Mouse (Mus musculus) adrenal gland (tissue): ENCODE measurements around the gene Hba-x.
"Not testable (repeated sequence)": the region's sequence is repeated elsewhere in the genome, so short reads cannot be mapped to it uniquely, and the experiment has no call there.

Source experiments
- intact Hi-C: fragments of 180-260 bp; cut with DNase I; formaldehyde crosslinking; loops from one replicate; pipeline ENCODE4 v1.15.1; 2025

The Hba-x gene

DNA sequence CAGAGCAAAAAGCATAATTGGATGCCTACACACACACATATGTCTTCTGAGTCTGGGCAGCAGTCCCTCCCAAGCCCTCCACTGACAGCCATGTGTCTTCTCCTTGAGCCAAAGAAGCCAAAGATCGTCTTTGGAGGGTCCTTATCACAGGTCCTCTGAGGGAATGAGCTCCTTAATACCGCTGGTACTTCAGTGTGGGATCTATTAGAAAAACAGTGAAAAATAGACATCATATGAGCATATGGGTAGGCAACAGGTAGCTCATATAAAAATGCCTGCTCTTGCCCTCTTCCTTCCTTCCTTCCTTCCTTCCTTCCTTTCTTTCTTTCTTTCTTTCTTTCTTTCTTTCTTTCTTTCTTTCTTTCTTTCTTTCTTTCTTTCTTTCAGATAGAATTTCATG, 8.4 kb downstream of the Hba-x start:
- intact Hi-C loops, result not testable (repeated sequence)

DNA sequence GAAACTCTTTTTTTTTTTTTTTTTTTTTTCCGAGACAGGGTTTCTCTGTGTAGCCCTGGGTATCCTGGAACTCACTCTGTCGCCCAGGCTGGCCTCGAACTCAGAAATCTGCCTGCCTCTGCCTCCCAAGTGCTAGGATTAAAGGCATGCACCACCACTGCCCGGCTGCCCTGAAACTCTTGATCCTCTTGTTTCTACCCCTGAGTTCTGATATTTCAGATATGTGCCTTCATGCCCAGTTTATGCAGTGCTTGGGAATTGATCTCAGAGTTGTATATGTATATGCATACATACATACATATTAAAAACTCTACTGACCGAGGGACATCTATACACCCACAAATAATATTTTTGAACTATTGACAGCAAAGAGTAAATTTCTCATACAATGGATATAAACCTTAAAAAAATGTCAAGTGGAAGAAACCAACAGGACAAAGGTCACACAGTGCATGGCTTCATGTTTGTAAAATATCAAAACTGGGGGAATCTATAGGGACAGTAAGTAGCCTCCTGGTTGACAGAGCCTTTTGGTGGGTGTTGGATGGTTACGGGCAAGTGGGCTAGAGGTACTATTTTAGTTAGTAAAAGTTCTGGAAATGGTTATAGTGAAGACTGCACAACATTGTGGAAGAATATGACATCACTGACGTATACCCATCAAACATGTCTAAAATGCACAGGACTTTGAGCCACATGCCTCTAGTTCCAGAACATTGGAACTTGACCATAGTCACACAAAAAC, 9.0 kb downstream of the Hba-x start:
- intact Hi-C loops, result loop anchor here (5.0 kb wide), 1 partner anchor 103 kb away; no protein-coding TSS in a partner anchor

DNA sequence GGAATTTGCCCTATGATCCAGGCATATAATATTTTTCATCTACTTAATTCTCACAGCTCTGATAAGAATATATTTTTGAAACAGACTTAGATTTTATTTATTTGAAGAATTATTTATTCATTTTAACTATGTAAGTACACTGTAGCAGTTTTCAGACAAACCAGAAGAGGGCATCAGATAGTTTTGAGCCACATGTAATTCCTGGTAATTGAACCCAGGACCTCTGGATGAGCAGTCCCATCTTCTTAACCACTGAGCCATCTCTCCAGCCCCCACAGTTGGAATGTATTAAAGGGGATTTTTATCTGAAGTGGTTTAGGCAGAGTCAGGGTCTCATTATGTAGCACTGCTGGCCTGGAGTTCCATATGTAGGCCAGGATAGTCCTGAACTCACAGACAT, 9.7 kb downstream of the Hba-x start:
- intact Hi-C loops, result loop anchor here (5.0 kb wide), 1 partner anchor 104 kb away; no protein-coding TSS in a partner anchor

DNA sequence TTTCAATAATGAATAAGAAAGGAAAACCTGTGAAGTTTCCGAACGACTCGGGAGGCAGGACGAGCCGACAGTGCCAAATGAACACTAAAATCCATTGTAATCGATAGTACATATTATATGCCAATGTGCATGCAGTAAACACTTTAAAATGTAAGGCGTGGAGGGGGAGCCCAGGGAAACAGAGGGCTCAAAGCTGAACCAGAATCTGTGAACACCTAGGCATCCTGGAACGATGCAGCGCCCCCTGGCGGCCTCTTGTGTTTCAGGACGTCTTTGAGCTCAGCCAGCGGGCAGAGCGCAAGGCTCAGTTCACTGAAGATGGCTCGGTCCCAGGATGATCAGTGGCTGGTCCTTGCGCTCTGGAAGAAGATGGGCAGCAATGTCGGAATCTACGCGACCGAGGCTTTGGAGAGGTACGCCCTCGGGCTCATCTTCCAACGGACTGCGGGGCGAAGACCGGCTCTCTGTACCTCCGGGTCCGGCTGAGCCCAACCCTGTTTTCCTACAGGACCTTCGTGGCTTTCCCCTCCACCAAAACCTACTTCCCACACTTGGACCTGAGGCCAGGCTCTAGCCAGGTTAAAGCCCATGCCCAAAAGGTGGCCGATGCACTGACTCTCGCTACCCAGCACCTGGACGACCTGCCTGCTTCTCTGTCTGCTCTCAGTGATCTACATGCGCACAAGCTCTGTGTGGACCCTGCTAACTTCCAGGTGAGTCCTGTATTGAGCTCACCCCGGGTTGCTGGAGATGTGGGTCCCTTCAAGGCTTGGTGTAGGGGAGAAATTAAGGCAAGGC, 10.7 kb downstream of the Hba-x start, which contains the start of gene Hbq1b:
Hbq1b (plus strand) TSS at position 271 of the 798 bp plus-strand sequence.
- intact Hi-C loops, result loop anchor here (5.0 kb wide), 1 partner anchor 105 kb away; no protein-coding TSS in a partner anchor

DNA sequence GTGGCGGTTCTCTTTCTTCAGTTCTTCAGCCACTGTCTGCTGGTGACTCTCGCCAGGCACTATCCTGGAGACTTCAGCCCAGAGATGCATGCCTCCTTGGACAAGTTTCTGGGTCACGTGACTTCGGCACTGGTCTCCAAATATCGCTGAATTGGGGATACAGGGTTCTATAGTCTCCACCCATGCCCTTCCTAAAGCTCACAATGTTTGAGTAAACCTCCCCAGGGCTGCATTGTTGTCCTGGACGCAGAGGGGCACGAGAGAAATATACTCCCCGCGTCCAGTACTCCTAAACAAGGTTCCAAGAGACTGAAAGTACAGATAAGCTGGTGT, 11.3 kb downstream of the Hba-x start:
- intact Hi-C loops, result loop anchor here (5.0 kb wide), 1 partner anchor 105 kb away; no protein-coding TSS in a partner anchor

DNA sequence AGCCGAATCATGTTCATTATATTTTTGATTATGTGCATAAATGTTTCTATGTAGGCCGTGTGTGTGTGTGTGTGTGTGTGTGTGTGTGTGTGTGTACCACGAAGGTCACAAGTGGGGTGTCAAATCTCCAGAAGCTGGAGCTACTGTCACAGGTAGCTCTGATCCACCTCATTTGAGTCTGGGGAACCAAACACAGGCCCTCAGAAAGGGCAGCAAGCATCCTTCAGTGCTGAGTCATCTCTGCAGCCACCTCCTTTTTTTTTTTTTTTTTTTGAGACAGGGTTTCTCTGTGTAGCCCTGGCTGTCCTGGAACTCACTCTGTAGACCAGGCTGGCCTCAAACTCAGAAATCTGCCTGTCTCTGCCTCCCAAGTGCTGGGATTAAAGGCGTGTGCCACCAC, 16.6 kb downstream of the Hba-x start:
- intact Hi-C loops, result not testable (repeated sequence)

DNA sequence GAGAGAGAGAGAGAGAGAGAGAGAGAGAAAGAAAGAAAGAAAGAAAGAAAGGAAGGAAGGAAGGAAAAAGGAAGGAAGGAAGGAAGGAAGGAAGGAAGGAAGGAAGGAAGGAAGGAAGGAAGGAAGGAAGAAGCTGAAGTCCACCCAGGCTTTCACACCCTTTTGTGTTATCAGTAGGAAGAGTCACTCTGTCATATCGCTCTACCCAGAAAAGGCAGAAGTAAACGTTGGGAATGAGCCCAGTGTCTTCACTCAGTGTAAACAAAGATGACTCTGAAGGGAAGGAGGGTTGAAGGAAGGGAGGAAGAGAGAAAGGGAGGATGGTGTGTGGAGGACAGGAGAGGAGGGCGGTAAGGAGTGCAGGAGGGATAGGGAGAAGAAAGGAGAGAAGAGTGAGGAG, 17.3 kb downstream of the Hba-x start:
- intact Hi-C loops, result not testable (repeated sequence)

DNA sequence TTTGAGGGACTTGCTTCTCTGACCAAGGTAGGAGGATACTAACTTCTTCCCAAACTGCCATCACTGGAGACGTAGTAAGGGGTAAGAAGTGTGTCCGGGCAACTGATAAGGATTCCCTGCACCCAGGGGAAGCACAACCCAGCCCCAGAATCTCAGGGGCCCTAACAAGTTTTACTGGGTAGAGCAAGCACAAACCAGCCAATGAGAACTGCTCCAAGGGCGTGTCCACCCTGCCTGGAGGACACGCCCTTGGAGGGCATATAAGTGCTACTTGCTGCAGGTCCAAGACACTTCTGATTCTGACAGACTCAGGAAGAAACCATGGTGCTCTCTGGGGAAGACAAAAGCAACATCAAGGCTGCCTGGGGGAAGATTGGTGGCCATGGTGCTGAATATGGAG, 20.0 kb downstream of the Hba-x start, which contains the start of gene Hba-a2:
Hba-a2 (plus strand) TSS at position 287 of the 400 bp plus-strand sequence.
- intact Hi-C loops, result not testable (repeated sequence)

DNA sequence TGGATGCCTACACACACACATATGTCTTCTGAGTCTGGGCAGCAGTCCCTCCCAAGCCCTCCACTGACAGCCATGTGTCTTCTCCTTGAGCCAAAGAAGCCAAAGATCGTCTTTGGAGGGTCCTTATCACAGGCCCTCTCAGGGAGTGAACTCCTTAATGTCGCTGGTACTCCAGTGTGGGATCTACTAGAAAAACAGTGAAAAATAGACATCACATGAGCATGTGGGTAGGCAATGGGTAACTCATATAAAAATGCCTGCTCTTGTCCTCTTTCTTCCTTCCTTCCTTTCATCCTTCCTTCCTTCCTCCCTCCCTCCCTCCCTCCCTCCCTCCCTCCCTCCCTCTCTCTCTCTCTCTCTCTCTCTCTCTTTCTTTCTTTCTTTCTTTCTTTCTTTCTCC, 21.2 kb downstream of the Hba-x start:
- intact Hi-C loops, result not testable (repeated sequence)

DNA sequence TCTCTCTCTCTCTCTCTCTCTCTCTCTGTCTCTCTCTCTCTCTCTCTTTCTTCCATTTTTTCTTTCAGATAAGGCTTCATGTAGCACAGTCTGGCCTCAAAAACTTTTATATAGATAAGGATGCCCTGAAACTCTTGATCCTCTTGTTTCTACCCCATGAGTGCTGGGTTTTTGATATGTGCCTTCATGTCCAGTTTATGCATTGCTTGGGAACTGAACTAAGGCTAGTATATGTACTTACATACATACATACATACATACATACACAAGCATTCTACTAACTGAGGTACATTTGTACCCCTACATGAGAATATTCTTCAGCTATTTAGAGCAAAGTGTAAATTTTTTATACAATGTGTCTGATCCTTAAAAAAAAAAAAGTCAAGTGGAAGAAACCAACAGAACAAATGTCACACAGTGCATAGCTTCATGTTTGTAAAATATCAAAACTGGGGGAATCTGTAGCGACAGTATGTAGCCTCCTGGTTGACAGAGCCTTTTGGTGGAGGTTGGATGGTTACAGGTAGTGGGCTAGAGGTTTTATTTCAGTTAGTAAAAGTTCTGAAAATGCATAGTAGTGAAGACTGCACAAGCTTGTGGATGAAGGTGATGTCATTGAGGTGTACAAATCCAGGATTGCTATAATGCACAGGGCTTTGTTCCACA, 21.8 kb downstream of the Hba-x start:
- intact Hi-C loops, result no loop called here

DNA sequence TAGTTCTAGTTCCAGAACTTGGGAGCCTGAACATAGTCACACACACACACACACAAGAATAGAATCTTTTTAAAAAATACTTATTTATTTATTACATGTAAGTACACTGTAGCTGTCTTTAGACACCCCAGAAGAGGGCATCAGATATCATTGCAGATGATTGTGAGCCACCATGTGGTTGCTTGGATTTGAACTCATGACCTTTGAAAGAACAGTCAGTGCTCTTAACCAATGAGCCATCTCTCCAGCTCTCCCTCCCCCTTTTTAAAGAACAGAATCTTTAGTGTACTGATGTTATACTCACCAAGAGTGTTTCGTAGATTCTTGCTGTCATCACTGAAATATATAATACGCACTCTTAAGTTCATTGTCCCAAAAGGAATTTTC, 22.3 kb downstream of the Hba-x start:
- intact Hi-C loops, result no loop called here

DNA sequence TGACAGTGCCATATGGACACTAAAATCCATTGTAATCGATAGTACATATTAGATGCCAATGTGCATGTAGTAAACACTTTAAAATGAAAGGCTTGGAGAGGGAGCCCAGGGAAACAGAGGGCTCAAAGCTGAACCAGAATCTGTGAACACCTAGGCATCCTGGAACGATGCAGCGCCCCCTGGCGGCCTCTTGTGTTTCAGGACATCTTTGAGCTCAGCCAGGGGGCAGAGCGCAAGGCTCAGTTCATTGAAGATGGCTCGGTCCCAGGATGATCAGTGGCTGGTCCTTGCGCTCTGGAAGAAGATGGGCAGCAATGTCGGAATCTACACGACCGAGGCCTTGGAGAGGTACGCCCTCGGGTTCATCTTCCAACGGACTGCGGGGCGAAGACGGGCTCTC, 23.7 kb downstream of the Hba-x start, which contains the start of gene Hbq1a:
Hbq1a (plus strand) TSS at position 205 of the 400 bp plus-strand sequence.
- intact Hi-C loops, result not testable (repeated sequence)

DNA sequence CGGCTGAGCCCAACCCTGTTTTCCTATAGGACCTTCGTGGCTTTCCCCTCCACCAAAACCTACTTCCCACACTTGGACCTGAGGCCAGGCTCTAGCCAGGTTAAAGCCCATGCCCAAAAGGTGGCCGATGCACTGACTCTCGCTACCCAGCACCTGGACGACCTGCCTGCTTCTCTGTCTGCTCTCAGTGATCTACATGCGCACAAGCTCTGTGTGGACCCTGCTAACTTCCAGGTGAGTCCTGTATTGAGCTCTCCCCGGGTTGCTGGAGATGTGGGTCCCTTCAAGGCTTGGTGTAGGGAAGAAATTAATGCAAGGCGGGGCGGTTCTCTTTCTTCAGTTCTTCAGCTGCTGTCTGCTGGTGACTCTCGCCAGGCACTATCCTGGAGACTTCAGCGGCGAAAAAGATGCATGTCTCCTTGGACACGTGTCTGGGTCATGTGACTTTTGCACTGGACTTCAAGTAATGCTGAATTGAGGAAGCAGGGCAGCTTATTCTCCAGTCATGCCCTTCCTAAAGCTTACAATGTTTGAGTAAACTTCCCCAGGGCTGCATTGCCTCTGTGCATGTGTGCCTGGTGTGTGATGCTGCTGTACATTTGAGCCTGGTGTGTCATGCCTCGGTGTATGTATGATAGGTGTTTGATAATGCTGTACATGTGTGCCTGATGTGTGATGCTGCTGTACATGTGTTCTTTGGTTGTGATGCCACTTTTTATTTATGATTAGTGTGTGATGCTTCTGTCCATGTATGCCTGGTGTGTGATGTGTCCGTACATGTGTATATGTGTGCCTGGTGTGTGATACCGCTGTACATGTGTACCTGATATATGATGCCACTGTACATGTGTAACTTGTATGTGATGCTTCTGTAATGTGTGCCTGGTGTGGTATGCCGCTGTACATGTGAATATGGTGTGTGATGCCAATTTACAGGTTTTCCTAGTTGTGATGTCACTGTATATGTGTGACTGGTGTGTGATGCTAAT, 24.4 kb downstream of the Hba-x start:
- intact Hi-C loops, result no loop called here

DNA sequence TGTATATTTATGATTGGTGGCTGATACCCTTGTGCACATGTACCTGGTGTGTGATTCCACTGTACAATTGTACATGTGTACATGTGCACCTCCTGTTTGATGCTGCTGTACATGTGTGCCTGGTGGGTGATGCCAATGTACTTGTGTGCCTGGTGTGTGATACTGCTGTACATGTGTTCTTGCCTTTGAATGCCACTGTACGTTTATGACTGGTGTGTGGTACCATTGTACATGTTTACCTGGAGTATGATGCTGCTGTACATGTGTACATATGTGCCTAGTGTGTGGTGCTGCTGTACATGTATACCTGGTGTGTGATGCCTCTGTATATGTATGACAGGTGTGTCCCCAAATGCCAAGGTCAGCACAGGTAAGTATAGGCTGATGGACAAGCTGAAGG, 25.3 kb downstream of the Hba-x start:
- intact Hi-C loops, result no loop called here

DNA sequence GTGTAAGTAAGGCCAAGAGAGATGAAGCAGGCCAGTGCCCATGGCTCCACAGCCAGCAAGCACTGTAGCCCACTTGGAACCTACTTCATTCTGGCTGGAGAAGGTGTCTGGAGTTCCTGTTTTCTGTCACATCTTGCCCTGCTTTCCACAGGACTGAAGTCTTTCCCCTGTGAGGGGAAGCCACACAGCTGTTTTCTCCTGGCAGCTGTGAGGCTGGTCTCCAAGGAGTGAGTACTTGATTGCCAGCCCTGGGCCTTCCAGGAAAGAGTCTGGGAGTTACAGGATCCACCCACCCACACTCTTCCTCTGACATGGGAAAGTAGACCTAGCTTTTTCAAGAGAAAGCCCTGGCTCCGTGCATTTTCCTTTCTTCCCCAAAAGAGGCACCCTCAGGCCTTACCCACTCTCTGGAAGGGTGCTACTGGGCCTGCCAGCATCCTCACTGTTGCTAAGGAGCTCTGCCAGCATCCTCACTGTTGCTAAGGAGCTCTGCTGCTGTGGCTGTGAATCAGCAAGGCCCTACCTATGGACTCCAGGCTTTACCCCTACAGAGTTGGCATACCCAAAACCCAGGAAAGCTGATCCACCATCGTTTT, 26.7 kb downstream of the Hba-x start:
- intact Hi-C loops, result no loop called here

DNA sequence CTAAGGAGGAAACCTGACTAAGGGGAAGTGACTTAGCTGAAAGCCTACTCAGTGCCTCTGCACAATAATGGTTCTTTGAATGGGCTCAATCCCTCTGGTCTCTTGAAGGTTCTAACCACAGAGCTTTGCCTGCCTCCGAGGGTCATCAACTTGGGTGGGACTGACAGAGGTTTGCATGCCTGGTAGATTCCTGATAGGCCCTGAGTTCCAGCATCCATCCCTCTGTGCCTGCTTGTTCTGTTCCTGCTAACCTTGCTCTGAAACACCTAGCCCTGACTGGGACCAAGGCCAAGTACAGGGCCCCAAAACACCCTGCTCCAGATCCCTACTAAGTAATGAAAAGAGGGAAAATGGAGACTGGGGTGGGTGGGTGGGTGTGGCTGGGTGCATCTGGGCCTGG, 27.3 kb downstream of the Hba-x start:
- intact Hi-C loops, result no loop called here

DNA sequence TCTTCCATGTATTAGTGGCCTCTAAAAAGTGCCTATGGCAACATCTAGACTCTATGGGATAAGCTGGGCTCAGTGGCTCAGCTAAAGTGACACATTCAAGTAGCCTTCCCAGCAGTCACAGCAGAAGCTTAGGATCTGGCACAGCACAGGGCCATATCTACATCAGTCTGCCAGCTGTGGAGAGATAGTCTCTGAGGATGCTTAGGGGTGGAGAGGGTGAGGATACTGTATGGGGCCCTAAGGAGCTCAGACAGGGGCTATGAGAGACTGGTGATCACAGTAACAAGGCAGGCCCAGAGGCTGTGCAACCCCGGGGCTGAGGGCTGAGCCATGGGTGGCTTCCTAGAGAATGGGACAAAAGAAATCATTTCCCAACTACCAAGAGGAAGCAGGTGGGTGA, 30.8 kb downstream of the Hba-x start:
- intact Hi-C loops, result no loop called here

DNA sequence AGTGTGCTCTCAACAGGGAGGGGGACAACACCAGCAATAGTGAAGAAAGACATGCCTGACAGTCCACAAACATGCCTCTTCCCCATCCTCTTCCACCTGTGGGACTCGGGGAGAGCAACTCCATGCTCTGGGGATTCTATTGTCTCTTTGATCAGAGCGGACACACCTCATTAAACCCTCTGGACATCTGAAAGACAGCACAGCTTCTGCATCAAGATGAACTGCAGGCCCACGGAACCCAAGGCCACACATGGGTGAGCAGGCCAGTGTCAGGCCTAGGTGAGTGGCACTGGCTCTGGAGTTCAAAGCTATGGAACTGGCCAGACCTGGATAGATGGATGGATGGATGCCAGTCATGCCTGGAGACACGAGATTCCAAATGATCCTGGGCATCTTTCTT, 33.2 kb downstream of the Hba-x start:
- intact Hi-C loops, result no loop called here

DNA sequence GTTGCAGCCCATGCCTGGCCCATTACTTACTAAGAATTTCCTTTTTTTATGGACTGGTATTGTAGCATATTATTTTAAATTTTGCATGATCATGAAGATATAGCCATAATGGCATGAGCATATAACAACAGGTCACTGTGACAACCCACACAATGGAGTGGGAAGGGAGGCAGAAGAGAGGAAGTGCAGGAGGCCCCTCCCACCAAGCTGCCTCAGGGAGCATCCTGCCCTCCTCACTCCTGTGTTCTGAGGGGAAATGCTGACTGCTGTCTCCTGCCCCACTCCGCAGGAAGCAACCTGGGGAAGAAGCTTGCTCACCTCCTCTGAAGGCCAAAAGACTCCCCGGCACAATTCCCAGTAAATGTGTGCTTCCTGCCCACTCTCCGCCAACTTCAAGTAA, 33.7 kb downstream of the Hba-x start:
- intact Hi-C loops, result no loop called here

DNA sequence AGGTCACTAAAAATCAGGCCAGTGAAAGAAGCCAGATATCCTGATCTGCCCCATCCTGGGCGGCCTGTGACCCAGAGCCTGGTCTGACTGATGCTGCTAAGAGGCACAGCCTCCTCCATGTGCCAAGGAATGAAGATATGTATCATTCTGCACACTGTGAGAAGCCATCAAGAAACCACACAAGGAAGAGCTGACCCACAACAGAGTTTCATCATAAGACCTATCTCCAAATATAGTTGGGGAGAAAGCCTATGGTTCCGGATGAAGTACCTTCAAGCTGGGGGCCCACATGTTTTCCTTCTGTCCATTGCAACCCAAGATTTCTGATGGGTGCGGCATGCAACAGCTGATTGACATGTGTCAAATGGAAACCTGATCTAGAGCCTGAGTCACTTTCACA, 39.8 kb downstream of the Hba-x start:
- intact Hi-C loops, result no loop called here
